Mouse (Mus musculus): ENCODE results near the gene Gm17349.
A peak's percentile ranks its signal among the peaks of the same experiment; 100 is the strongest.
"Not testable (repeated sequence)": the region's sequence is repeated elsewhere in the genome, so short reads cannot be mapped to it uniquely, and the experiment has no call there.

The Gm17349 gene

GRCm38 (mm10) chr15:99717386-99718334 is 12.4 kb upstream of the Gm17349 start, which contains the start of gene Gpd1:
Gene Gpd1 (plus strand): TSS chr15:99717515.
- no peak for DNase-seq (ENCODE audit: low spot score)

GRCm38 (mm10) chr15:99716814-99717213 is 11.5 kb upstream of the Gm17349 start:
- no peak for DNase-seq (ENCODE audit: low spot score)

GRCm38 (mm10) chr15:99715982-99716746 is 10.9 kb upstream of the Gm17349 start:
- no peak for DNase-seq (ENCODE audit: low spot score)

GRCm38 (mm10) chr15:99715361-99715865 is 10.1 kb upstream of the Gm17349 start:
- no peak for DNase-seq (ENCODE audit: low spot score)

GRCm38 (mm10) chr15:99714858-99715257 is 9.6 kb upstream of the Gm17349 start:
- DNase-seq (ENCODE audit: low spot score) = peak; percentile 90

GRCm38 (mm10) chr15:99714206-99714605 is 8.9 kb upstream of the Gm17349 start:
- DNase-seq (ENCODE audit: low spot score) = no peak

- no peak for DNase-seq (ENCODE audit: low spot score)
These were observed 8.3 kb upstream of the Gm17349 start for GRCm38 (mm10) chr15:99713569-99713968.

- DNase-seq (ENCODE audit: low spot score) = no peak
These were observed 7.6 kb upstream of the Gm17349 start for GRCm38 (mm10) chr15:99712666-99713559.

GRCm38 (mm10) chr15:99711491-99711890 is 6.2 kb upstream of the Gm17349 start:
- DNase-seq (ENCODE audit: low spot score) = no peak

GRCm38 (mm10) chr15:99710221-99711190 is 5.2 kb upstream of the Gm17349 start:
- no peak for DNase-seq (ENCODE audit: low spot score)

GRCm38 (mm10) chr15:99708176-99708575 is 2.9 kb upstream of the Gm17349 start:
- no peak for DNase-seq (ENCODE audit: low spot score)

- no peak for DNase-seq (ENCODE audit: low spot score)
These were observed 409 bp downstream of the Gm17349 start for GRCm38 (mm10) chr15:99704881-99705280.

GRCm38 (mm10) chr15:99704041-99704681 is 1.1 kb downstream of the Gm17349 start:
- DNase-seq (ENCODE audit: low spot score) = no peak

GRCm38 (mm10) chr15:99703676-99704040 is 1.6 kb downstream of the Gm17349 start:
- DNase-seq (ENCODE audit: low spot score) = no peak

- DNase-seq (ENCODE audit: low spot score) = no peak
These were observed 2.2 kb downstream of the Gm17349 start for GRCm38 (mm10) chr15:99703104-99703503.

- peak; percentile 97 for DNase-seq (ENCODE audit: low spot score)
These were observed 3.0 kb downstream of the Gm17349 start, which contains the start of gene Smarcd1 for GRCm38 (mm10) chr15:99701999-99702900. Gene Smarcd1 (plus strand): TSS chr15:99702129.

- not testable (repeated sequence) for DNase-seq (ENCODE audit: low spot score)
These were observed 3.7 kb downstream of the Gm17349 start for GRCm38 (mm10) chr15:99701640-99701998.

- no peak for DNase-seq (ENCODE audit: low spot score)
These were observed 4.8 kb downstream of the Gm17349 start for GRCm38 (mm10) chr15:99700219-99701106.
